Mouse (Mus musculus) natural killer cell, adult 2 months (primary cell): ENCODE data around the gene Ltc4s.

ENCODE experiments used
- DNase-seq, 2 experiments: peaks; one replicate each; pipeline ENCODE4 v3.0.0; 2022; ENCODE audit warnings: low spot score in 2 of 2

The Ltc4s gene

GRCm38 (mm10) chr11:50248473-50249171 is 10.2 kb upstream of the Ltc4s start:
- no peak for DNase-seq

- no peak for DNase-seq
These were observed 6.9 kb upstream of the Ltc4s start for GRCm38 (mm10) chr11:50245269-50245668.

- DNase-seq: peak in 1 of 2 experiments; percentile 60
These were observed 5.5 kb upstream of the Ltc4s start for GRCm38 (mm10) chr11:50243926-50244325.

GRCm38 (mm10) chr11:50240235-50240911 is 2.0 kb upstream of the Ltc4s start:
- DNase-seq: no peak

- DNase-seq: no peak
These were observed 690 bp upstream of the Ltc4s start for GRCm38 (mm10) chr11:50238821-50239791.

- peak in 1 of 2 experiments; percentile 33 for DNase-seq
These were observed 1.2 kb downstream of the Ltc4s start for GRCm38 (mm10) chr11:50236937-50237835.

- DNase-seq: peak; percentile 88 to 92
These were observed 1.9 kb downstream of the Ltc4s start for GRCm38 (mm10) chr11:50236540-50236936.

- DNase-seq: no peak
These were observed 3.8 kb downstream of the Ltc4s start for GRCm38 (mm10) chr11:50234606-50235005.

- DNase-seq: no peak
These were observed 4.4 kb downstream of the Ltc4s start for GRCm38 (mm10) chr11:50233993-50234392.

GRCm38 (mm10) chr11:50233022-50233421 is 5.4 kb downstream of the Ltc4s start:
- DNase-seq: no peak

GRCm38 (mm10) chr11:50231411-50231810 is 7.0 kb downstream of the Ltc4s start:
- peak; percentile 76 to 80 for DNase-seq

GRCm38 (mm10) chr11:50230481-50231304 is 7.7 kb downstream of the Ltc4s start:
- no peak for DNase-seq

GRCm38 (mm10) chr11:50229252-50229910 is 9.0 kb downstream of the Ltc4s start:
- no peak for DNase-seq

- DNase-seq: no peak
These were observed 9.6 kb downstream of the Ltc4s start for GRCm38 (mm10) chr11:50228772-50229171.

- DNase-seq: no peak
These were observed 10.7 kb downstream of the Ltc4s start for GRCm38 (mm10) chr11:50227736-50228135.

- no peak for DNase-seq
These were observed 11.2 kb downstream of the Ltc4s start for GRCm38 (mm10) chr11:50227226-50227625.

- no peak for DNase-seq
These were observed 12.0 kb downstream of the Ltc4s start for GRCm38 (mm10) chr11:50226406-50226805.

GRCm38 (mm10) chr11:50225611-50226378 is 12.6 kb downstream of the Ltc4s start:
- DNase-seq: no peak
